Mouse (Mus musculus): ENCODE measurements around the gene Pacsin1. TPM values are rescaled to one million over a fixed set of nuclear protein-coding genes. Genes with fewer than 3 reads are reported as not detected.

Pacsin1 gene
- polyA plus RNA-seq, 1 experiment from 2014 or later: 1.4 TPM

DNA sequence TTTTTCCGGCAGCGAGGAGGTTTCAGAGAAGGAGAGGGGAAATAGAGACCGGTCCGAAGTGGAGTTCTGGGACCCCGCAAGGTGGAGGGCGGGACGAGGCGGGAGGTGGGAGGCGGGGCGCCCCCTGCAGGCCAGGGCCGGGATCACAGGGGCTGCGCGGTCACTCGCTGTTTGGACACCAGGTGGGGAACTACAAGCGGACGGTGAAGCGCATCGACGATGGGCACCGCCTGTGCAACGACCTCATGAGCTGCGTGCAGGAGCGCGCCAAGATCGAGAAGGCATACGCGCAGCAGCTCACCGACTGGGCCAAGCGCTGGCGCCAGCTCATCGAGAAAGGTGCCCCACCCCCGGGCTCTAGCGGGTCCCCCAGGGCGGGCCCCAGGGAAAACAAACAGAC lies 47.2 kb downstream of the Pacsin1 start:
- DNase-seq (ENCODE audit: low spot score): peak; percentile 78
- no peak for TF ChIP-seq EP300 (optimal IDR thresholded peaks at IDR 0.05)
- peak; percentile 78 for TF ChIP-seq CTCF (IDR thresholded peaks at IDR 0.05; ENCODE audit: low read depth)
- H3K4me2 ChIP-seq (replicated peaks; ENCODE audit: low read depth): peak overlapping the region; percentile 48
- peak overlapping the region; percentile 14; the same call in 1 of the 2 replicates for H3K4me3 ChIP-seq (ENCODE audit: low read depth, low read length)
- WGBS: 2% methylated on average over 33 of the region's 34 CpGs
- peak; percentile 59 for ATAC-seq (ENCODE audit: low FRiP score, low TSS enrichment)
- H3K9me3 ChIP-seq (ENCODE audit: control insufficient read depth, low read length): no peaks in the 10 kb centered on the region
- H3K27me3 ChIP-seq (ENCODE audit: control insufficient read depth, insufficient read depth, low read length): no peaks in the 10 kb centered on the region
- no peaks in the 10 kb centered on the region for H3K36me3 ChIP-seq (ENCODE audit: control insufficient read depth, insufficient read depth, low read length)
- no peak overlapping the region for H3K27ac ChIP-seq (replicated peaks)
- no peaks in the 10 kb centered on the region for H3K4me1 ChIP-seq (replicated peaks; ENCODE audit: control insufficient read depth, insufficient read depth)
- H3K9ac ChIP-seq (ENCODE audit: low read length): peak overlapping the region; percentile 23; the same call in 1 of the 2 replicates

DNA sequence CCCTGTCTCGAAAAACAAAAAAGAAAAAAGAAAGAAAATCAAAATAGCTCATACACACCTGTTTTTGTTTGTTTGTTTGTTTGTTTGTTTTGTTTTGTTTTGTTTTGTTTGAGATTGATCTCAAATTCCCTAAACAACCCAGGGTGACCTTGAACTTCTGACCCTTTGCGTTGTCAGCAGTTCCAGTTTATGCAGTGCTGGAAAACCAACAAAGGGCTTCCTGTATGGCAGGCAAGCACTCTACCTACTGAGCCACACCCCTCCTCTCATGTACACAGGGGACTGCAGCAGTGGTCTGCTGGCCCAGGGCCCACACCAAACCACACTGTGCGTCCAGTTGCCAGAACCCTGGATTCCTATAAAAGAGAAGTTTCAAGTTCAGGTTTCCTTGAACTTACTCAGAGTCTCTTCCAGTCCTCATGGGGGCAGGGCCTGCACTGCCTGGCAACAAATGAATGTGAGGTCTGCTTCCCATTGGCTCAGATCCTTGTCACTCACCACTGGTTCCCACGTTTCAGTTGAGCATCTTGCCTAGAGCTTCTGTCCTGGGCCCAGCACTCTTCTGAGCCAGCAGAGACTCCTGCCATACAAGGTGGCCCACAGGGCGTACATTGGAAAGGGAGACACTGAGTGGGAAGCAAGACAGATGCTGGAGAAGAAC lies 48.8 kb downstream of the Pacsin1 start:
- Histone ChIP-seq H3K27me3 (ENCODE audit: control insufficient read depth, insufficient read depth, low read length) (no peaks in the 10 kb centered on the region), H3K36me3 (ENCODE audit: control insufficient read depth, insufficient read depth, low read length) (no peaks in the 10 kb centered on the region), H3K9me3 (ENCODE audit: control insufficient read depth, low read length) (no peaks in the 10 kb centered on the region), H3K4me2 (replicated peaks; ENCODE audit: low read depth) (no peak overlapping the region), H3K9ac (ENCODE audit: low read length) (no peak overlapping the region), H3K4me1 (replicated peaks; ENCODE audit: control insufficient read depth, insufficient read depth) (no peaks in the 10 kb centered on the region), H3K27ac (replicated peaks) (no peak overlapping the region), H3K4me3 (ENCODE audit: low read depth, low read length) (no peak overlapping the region)
- DNase-seq (ENCODE audit: low spot score): peak; percentile 59
- WGBS: 64% methylated on average over 5 of the region's 5 CpGs
- ATAC-seq (ENCODE audit: low FRiP score, low TSS enrichment): no peak
- no peak for TF ChIP-seq EP300 (optimal IDR thresholded peaks at IDR 0.05)
- TF ChIP-seq CTCF (IDR thresholded peaks at IDR 0.05; ENCODE audit: low read depth): no peak

GRCm38 (mm10) chr17:27705661-27706060 lies 50.4 kb downstream of the Pacsin1 start:
- Histone ChIP-seq H3K4me3 (ENCODE audit: low read depth, low read length) (no peak overlapping the region), H3K27ac (replicated peaks) (no peak overlapping the region), H3K4me2 (replicated peaks; ENCODE audit: low read depth) (no peak overlapping the region), H3K9me3 (ENCODE audit: control insufficient read depth, low read length) (no peaks in the 10 kb centered on the region), H3K9ac (ENCODE audit: low read length) (no peak overlapping the region), H3K27me3 (ENCODE audit: control insufficient read depth, insufficient read depth, low read length) (no peaks in the 10 kb centered on the region), H3K4me1 (replicated peaks; ENCODE audit: control insufficient read depth, insufficient read depth) (no peaks in the 10 kb centered on the region), H3K36me3 (ENCODE audit: control insufficient read depth, insufficient read depth, low read length) (no peaks in the 10 kb centered on the region)
- DNase-seq (ENCODE audit: low spot score) (peak; percentile 87), ATAC-seq (ENCODE audit: low FRiP score, low TSS enrichment) (peak; percentile 55; the same call in 1 of the 2 replicates)
- TF ChIP-seq CTCF (IDR thresholded peaks at IDR 0.05; ENCODE audit: low read depth): no peak
- no peak for TF ChIP-seq EP300 (optimal IDR thresholded peaks at IDR 0.05)
- WGBS: 63% methylated on average over 10 of the region's 10 CpGs

DNA sequence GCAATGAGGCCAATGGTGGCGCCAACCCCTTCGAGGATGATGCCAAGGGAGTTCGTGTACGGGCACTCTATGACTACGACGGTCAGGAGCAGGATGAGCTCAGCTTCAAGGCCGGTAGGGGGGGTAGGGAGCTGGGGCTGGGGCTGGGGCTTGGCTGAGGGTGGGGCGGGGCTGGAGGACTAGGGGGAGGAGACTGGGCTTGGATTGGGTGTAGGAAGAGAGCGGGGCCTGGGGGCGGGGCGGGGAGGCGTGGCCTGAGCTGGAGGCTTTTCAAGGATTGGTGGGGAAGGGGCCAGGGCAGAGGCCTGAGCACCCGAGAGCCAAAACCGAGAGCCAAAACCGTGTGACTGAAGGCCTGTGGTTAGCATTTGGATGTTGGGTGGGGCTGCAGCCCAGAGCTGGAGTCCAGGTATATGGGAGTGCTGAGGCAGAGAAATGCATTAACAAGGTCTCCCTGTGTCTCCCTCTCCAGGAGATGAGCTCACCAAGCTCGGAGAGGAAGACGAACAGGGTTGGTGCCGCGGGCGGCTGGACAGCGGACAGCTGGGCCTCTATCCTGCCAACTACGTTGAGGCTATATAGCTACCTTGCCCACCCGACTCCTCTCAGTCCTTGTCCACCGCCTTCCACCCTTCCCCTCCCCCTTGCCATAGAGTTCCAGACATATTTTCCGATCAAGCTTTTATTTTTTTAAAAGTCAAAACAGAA lies 52.8 kb downstream of the Pacsin1 start:
- peak; percentile 90 for DNase-seq (ENCODE audit: low spot score)
- no peak overlapping the region for H3K27ac ChIP-seq (replicated peaks)
- H3K4me1 ChIP-seq (replicated peaks; ENCODE audit: control insufficient read depth, insufficient read depth): no peaks in the 10 kb centered on the region
- H3K9me3 ChIP-seq (ENCODE audit: control insufficient read depth, low read length): no peaks in the 10 kb centered on the region
- WGBS: 4% methylated on average over 24 of the region's 25 CpGs
- peak overlapping the region; percentile 58 for H3K4me2 ChIP-seq (replicated peaks; ENCODE audit: low read depth)
- peak overlapping the region; percentile 18; the same call in 1 of the 2 replicates for H3K4me3 ChIP-seq (ENCODE audit: low read depth, low read length)
- TF ChIP-seq CTCF (IDR thresholded peaks at IDR 0.05; ENCODE audit: low read depth) (peak; percentile 51), EP300 (optimal IDR thresholded peaks at IDR 0.05) (no peak)
- no peaks in the 10 kb centered on the region for H3K36me3 ChIP-seq (ENCODE audit: control insufficient read depth, insufficient read depth, low read length)
- peak; percentile 69; the same call in 1 of the 2 replicates for ATAC-seq (ENCODE audit: low FRiP score, low TSS enrichment)
- H3K9ac ChIP-seq (ENCODE audit: low read length): peak overlapping the region; percentile 35; the same call in 1 of the 2 replicates
- no peaks in the 10 kb centered on the region for H3K27me3 ChIP-seq (ENCODE audit: control insufficient read depth, insufficient read depth, low read length)

GRCm38 (mm10) chr17:27709650-27710049 lies 54.3 kb downstream of the Pacsin1 start:
- Histone ChIP-seq H3K9me3 (ENCODE audit: control insufficient read depth, low read length) (no peaks in the 10 kb centered on the region), H3K9ac (ENCODE audit: low read length) (no peak overlapping the region), H3K4me3 (ENCODE audit: low read depth, low read length) (no peak overlapping the region), H3K27ac (replicated peaks) (no peak overlapping the region), H3K36me3 (ENCODE audit: control insufficient read depth, insufficient read depth, low read length) (no peaks in the 10 kb centered on the region), H3K27me3 (ENCODE audit: control insufficient read depth, insufficient read depth, low read length) (no peaks in the 10 kb centered on the region), H3K4me2 (replicated peaks; ENCODE audit: low read depth) (no peak overlapping the region), H3K4me1 (replicated peaks; ENCODE audit: control insufficient read depth, insufficient read depth) (no peaks in the 10 kb centered on the region)
- DNase-seq (ENCODE audit: low spot score) (no peak), ATAC-seq (ENCODE audit: low FRiP score, low TSS enrichment) (no peak)
- 84% methylated on average over 5 of the region's 5 CpGs for WGBS
- no peak for TF ChIP-seq EP300 (optimal IDR thresholded peaks at IDR 0.05)
- no peak for TF ChIP-seq CTCF (IDR thresholded peaks at IDR 0.05; ENCODE audit: low read depth)

DNA sequence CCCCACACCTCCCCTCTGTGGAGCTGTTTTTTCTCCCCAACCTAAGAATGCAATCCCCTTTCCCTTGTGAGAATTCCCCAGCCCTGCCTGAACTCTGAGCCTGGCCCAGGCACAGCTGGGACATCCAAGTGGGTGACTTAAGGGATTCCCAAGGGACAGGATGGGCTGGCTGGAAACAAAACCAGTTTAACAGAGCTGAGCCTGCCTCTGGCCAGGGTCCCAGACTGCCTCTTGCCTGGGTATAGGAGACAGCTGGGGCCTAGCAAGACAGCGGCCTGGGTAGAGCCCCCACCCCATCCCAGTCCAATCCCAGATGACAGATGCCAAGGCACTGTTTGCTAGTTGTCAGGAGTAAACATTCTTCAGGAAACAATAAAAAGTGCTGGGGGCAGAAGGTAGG lies 57.5 kb downstream of the Pacsin1 start:
- WGBS: 42% methylated on average over 1 of the region's 1 CpGs
- DNase-seq (ENCODE audit: low spot score): peak; percentile 19

More for the DNA sequence above, 57.5 kb downstream of the Pacsin1 start:
- H3K9me3 ChIP-seq (ENCODE audit: control insufficient read depth, low read length): no peaks in the 10 kb centered on the region
- ATAC-seq (ENCODE audit: low FRiP score, low TSS enrichment): no peak
- H3K9ac ChIP-seq (ENCODE audit: low read length): no peak overlapping the region
- H3K4me1 ChIP-seq (replicated peaks; ENCODE audit: control insufficient read depth, insufficient read depth): no peaks in the 10 kb centered on the region
- H3K4me2 ChIP-seq (replicated peaks; ENCODE audit: low read depth): no peak overlapping the region
- H3K27ac ChIP-seq (replicated peaks): no peak overlapping the region
- no peaks in the 10 kb centered on the region for H3K27me3 ChIP-seq (ENCODE audit: control insufficient read depth, insufficient read depth, low read length)
- H3K36me3 ChIP-seq (ENCODE audit: control insufficient read depth, insufficient read depth, low read length): no peaks in the 10 kb centered on the region
- H3K4me3 ChIP-seq (ENCODE audit: low read depth, low read length): no peak overlapping the region
- TF ChIP-seq EP300 (optimal IDR thresholded peaks at IDR 0.05) (no peak), CTCF (IDR thresholded peaks at IDR 0.05; ENCODE audit: low read depth) (no peak)

Measured in stomach, postnatal 0 days (tissue).